Mouse (Mus musculus): ENCODE measurements around the gene Pdlim4. TPM values are rescaled to one million over a fixed set of nuclear protein-coding genes. Genes with fewer than 3 reads are reported as not detected.

Pdlim4 gene
- polyA plus RNA-seq, 1 experiment from 2014 or later, result 205 TPM

DNA sequence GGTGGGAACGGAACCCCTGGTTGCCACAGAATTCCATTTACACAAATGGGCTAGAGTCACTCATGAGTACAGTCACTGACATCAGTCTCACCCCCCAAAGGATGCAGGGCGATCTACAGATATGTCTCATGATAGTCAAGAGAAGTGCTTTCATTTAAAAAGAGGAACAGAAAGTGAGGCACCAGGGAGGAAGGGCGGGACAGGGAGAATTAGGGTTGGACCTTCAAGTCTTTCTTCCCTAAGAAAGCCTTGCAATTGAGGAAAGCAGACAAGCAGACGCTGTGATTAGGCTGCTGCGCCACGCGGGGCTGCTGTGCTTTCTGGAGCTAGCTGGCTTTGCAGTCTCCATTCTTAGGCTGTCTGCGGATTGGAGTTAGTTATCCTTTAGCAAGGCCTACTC, 22.9 kb upstream of the Pdlim4 start:
- Histone ChIP-seq H3K27ac (no peak overlapping the region), H3K36me3 (no peaks in the 10 kb centered on the region), H3K4me3 (replicated peaks) (no peak overlapping the region), H3K4me2 (no peak overlapping the region), H3K27me3 (no peaks in the 10 kb centered on the region), H3K4me1 (replicated peaks) (peaks cover 7% of the 10 kb centered on the region), H3K9me3 (no peaks in the 10 kb centered on the region), H3K9ac (replicated peaks) (no peak overlapping the region)
- no peak for ATAC-seq (ENCODE audit: insufficient number of reproducible peaks, insufficient read depth, low FRiP score, low TSS enrichment, low read depth)
- WGBS, result 55% methylated on average over 8 of the region's 8 CpGs

DNA sequence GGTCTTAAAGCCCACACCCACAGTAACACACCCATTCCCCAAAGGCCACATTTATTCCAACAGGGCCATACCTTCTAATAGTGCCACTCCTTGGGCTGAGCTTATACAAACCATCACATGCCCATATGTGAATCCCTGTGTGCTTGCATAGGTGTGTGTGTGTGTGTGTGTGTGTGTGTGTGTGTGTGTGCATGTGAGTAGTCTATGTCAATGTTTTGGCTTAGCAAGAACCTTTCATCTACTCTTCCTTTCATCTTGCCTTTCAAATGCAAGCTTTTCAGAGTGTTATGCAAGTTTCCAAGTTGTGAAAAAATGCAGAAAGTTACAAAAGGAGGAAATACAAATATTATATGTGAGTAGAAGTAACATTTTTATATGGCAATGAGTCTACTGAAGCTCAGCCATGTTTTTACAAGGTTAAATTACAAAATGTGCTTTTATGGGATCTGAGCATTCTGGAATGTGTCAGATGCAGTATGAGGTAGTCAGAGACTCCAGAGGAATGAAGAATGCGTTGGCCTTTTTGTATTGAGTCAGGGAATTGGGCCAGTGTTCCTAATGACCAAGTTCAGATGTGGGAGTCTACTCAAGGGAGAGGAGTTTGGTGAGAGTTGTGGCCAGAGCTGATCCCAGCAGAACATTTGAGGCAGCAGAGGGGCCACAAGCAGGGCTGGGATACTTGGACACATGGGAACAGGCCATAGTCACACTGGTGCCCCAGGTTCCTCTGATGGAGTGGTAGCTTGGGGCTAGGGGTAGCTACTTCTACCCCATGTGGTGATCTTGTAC, 21.5 kb upstream of the Pdlim4 start:
- Histone ChIP-seq H3K9ac (replicated peaks) (no peak overlapping the region), H3K9me3 (no peaks in the 10 kb centered on the region), H3K4me1 (replicated peaks) (peaks cover 7% of the 10 kb centered on the region), H3K4me3 (replicated peaks) (no peak overlapping the region), H3K27ac (no peak overlapping the region), H3K4me2 (no peak overlapping the region), H3K27me3 (no peaks in the 10 kb centered on the region), H3K36me3 (no peaks in the 10 kb centered on the region)
- WGBS, result 83% methylated on average over 1 of the region's 1 CpGs
- no peak for ATAC-seq (ENCODE audit: insufficient number of reproducible peaks, insufficient read depth, low FRiP score, low TSS enrichment, low read depth)

DNA sequence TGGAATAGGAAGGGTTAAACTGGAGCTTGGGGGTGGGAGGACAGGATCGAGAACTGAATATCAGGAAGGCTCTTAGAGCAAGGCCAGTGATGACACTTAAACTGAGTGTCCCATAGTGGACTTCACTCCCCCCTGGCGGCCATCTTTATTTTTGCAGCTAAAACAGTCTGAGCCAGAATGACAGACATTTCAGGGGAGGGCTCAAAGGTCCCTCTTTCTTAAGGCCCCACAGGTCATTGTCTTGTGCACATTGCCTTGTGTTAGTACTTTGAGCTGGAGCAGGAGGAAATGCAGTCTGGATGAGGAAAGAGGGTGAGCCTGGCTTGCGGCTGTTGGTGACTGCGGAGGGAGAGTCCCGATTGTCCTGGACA, 20.1 kb upstream of the Pdlim4 start:
- 49% methylated on average over 5 of the region's 5 CpGs for WGBS
- no peak for ATAC-seq (ENCODE audit: insufficient number of reproducible peaks, insufficient read depth, low FRiP score, low TSS enrichment, low read depth)
- H3K27ac ChIP-seq, result no peak overlapping the region
- no peak overlapping the region for H3K4me2 ChIP-seq
- H3K27me3 ChIP-seq, result no peaks in the 10 kb centered on the region
- no peaks in the 10 kb centered on the region for H3K9me3 ChIP-seq
- H3K4me1 ChIP-seq (replicated peaks), result peaks cover 7% of the 10 kb centered on the region
- H3K4me3 ChIP-seq (replicated peaks), result no peak overlapping the region
- no peaks in the 10 kb centered on the region for H3K36me3 ChIP-seq
- H3K9ac ChIP-seq (replicated peaks), result no peak overlapping the region

DNA sequence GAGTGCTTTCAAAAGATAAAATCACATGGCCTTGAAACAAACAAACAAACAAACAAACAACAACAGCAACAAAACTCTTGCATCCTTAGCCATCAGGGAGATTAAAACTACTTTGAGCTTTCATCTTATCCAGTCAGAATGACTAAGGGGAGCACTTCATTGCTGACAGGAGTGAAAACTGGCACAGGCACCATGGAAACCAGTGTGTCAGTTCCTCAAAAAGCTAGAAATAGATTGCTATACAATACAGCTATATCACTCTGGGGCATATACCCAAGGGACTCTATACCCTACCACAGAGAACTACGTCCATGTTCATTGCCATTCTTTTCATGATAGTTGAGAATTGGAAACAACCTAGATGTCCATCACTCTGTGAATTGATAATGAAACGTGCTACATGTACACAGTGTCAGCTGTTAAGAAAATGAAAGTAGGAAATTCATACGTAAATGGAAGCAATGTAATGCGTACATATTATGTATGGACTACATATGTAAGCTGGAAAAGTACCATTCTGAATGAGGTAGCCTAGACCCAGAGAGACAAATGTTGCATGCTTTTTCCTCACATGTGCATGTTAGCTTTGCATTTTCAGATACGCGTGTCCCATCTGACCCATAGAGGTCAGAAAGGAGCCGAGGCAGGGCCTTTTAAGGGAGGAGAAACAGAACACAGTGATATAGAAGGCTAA, 19.6 kb upstream of the Pdlim4 start:
- no peaks in the 10 kb centered on the region for H3K36me3 ChIP-seq
- no peaks in the 10 kb centered on the region for H3K27me3 ChIP-seq
- H3K9me3 ChIP-seq, result no peaks in the 10 kb centered on the region
- H3K27ac ChIP-seq, result no peak overlapping the region
- ATAC-seq (ENCODE audit: insufficient number of reproducible peaks, insufficient read depth, low FRiP score, low TSS enrichment, low read depth), result no peak
- peaks cover 7% of the 10 kb centered on the region for H3K4me1 ChIP-seq (replicated peaks)
- H3K4me3 ChIP-seq (replicated peaks), result no peak overlapping the region
- no peak overlapping the region for H3K9ac ChIP-seq (replicated peaks)
- H3K4me2 ChIP-seq, result no peak overlapping the region
- 82% methylated on average over 7 of the region's 7 CpGs for WGBS

DNA sequence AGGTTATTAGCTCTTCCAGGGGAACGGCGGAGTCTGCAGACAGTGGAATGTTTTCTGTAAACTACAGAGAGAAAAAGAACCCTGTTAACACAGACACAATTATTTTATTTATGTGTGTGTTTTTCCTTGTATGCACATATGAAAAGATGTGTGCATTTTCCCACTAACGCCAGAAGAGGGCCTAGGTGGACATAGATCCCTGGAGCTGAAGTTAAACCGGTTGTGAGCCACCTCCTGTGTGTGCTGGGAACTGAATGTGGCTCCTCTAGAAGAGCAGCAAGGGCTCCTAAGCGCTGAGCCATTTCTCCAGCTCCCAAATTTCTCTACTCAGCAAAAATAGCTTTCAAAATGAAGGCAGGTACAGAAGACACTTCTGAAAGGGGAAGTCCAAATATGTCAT, 17.0 kb upstream of the Pdlim4 start:
- Histone ChIP-seq H3K36me3 (no peaks in the 10 kb centered on the region), H3K27me3 (no peaks in the 10 kb centered on the region), H3K4me3 (replicated peaks) (no peak overlapping the region), H3K4me2 (no peak overlapping the region), H3K4me1 (replicated peaks) (no peaks in the 10 kb centered on the region; the same call in 1 of the 2 replicates), H3K9me3 (no peaks in the 10 kb centered on the region), H3K9ac (replicated peaks) (no peak overlapping the region), H3K27ac (no peak overlapping the region)
- 68% methylated on average over 5 of the region's 5 CpGs for WGBS
- no peak for ATAC-seq (ENCODE audit: insufficient number of reproducible peaks, insufficient read depth, low FRiP score, low TSS enrichment, low read depth)

DNA sequence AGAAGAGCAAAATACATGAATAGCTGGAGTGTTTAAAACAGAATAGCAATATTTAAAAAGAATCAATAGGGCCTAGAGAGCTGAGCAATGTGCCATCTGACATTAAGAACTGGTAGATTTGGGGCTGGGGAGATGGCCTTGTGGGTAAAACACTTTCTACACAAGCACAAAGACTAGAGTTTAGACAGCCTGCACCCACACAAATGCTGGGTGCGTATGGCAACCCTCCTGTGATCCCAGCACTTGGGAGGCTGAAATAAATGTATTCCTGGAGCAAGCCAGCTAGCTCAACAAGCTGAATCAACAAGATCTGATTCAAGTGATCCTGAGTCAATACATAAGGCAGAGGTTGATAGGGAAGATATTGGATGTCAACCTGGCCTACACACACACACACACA, 16.2 kb upstream of the Pdlim4 start:
- 91% methylated on average over 1 of the region's 1 CpGs for WGBS
- Histone ChIP-seq H3K4me1 (replicated peaks) (peaks cover 5% of the 10 kb centered on the region), H3K4me3 (replicated peaks) (no peak overlapping the region), H3K27me3 (no peaks in the 10 kb centered on the region), H3K9ac (replicated peaks) (no peak overlapping the region), H3K9me3 (no peaks in the 10 kb centered on the region), H3K27ac (no peak overlapping the region), H3K4me2 (no peak overlapping the region), H3K36me3 (no peaks in the 10 kb centered on the region)
- no peak for ATAC-seq (ENCODE audit: insufficient number of reproducible peaks, insufficient read depth, low FRiP score, low TSS enrichment, low read depth)

DNA sequence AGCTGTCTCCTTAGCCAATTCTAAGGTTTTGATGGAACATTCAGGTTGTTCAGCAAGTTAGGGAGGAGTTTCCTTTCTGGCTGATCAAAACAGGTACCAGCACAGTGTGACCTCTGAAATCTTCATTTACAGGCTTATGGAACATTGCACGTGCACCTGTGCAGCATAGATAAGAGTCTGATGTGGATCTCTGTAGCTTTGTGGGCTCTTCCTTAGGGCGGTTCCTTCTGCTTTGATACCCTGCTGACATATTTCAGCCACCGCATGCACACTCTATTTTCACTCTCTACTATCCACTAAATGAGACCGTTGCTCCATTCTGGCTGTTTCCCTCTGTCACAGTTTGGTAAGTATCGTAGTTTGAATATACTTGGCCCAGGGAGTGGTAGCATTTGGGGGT, 13.9 kb upstream of the Pdlim4 start:
- Histone ChIP-seq H3K27me3 (no peaks in the 10 kb centered on the region), H3K4me1 (replicated peaks) (peaks cover 5% of the 10 kb centered on the region), H3K4me2 (no peak overlapping the region), H3K27ac (no peak overlapping the region), H3K36me3 (no peaks in the 10 kb centered on the region), H3K9me3 (no peaks in the 10 kb centered on the region), H3K9ac (replicated peaks) (no peak overlapping the region), H3K4me3 (replicated peaks) (no peak overlapping the region)
- WGBS, result 93% methylated on average over 5 of the region's 5 CpGs
- ATAC-seq (ENCODE audit: insufficient number of reproducible peaks, insufficient read depth, low FRiP score, low TSS enrichment, low read depth), result no peak

DNA sequence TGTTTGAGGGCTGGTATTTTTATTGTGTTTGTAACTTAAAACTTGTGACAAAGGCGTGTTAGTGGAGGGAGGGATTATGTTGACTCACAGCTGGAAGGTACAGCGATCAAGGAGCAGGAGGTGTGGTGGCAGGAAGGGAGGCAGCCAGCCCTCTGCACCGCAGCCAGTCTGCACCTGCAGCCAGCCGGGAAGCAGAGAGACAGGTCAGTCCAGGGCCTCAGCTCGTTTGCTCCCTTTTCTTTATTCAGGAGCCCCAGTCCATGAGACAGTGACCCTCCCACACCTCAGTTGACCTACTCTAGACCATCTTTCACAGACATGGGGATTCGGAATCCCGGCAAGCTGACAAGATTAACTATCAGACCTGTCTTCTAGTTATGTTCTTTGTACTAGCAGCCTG, 11.6 kb upstream of the Pdlim4 start:
- Histone ChIP-seq H3K4me2 (no peak overlapping the region), H3K27me3 (no peaks in the 10 kb centered on the region), H3K36me3 (no peaks in the 10 kb centered on the region), H3K27ac (no peak overlapping the region), H3K9me3 (no peaks in the 10 kb centered on the region), H3K4me1 (replicated peaks) (peaks cover 5% of the 10 kb centered on the region), H3K9ac (replicated peaks) (no peak overlapping the region), H3K4me3 (replicated peaks) (no peak overlapping the region)
- WGBS, result 31% methylated on average over 7 of the region's 7 CpGs
- no peak for ATAC-seq (ENCODE audit: insufficient number of reproducible peaks, insufficient read depth, low FRiP score, low TSS enrichment, low read depth)

DNA sequence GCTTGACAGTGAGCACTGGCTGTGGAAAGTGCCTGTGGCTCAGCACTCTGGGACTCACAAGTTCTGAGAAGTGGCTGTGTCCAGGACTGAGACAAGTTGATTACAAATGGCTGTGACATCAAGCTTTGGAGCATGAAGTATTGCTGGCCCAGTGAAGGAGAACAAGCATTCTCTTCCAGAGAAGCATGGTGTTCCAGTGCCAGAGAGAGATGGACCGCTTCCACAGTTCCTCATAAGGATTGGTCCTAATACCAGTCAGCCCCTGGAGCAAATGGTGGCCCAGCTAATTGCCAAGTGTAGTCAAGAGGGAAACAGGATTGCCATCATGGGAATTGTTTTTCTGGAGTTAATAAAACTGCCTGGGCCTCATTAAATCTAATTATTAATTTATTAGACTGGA, 7.3 kb upstream of the Pdlim4 start:
- no peak overlapping the region for H3K4me3 ChIP-seq (replicated peaks)
- H3K9ac ChIP-seq (replicated peaks), result no peak overlapping the region
- no peaks in the 10 kb centered on the region for H3K27me3 ChIP-seq
- H3K27ac ChIP-seq, result no peak overlapping the region
- peaks cover 19% of the 10 kb centered on the region for H3K4me1 ChIP-seq (replicated peaks)
- H3K4me2 ChIP-seq, result no peak overlapping the region
- WGBS, result 63% methylated on average over 1 of the region's 1 CpGs
- no peak for ATAC-seq (ENCODE audit: insufficient number of reproducible peaks, insufficient read depth, low FRiP score, low TSS enrichment, low read depth)
- no peaks in the 10 kb centered on the region for H3K9me3 ChIP-seq
- H3K36me3 ChIP-seq, result no peaks in the 10 kb centered on the region

DNA sequence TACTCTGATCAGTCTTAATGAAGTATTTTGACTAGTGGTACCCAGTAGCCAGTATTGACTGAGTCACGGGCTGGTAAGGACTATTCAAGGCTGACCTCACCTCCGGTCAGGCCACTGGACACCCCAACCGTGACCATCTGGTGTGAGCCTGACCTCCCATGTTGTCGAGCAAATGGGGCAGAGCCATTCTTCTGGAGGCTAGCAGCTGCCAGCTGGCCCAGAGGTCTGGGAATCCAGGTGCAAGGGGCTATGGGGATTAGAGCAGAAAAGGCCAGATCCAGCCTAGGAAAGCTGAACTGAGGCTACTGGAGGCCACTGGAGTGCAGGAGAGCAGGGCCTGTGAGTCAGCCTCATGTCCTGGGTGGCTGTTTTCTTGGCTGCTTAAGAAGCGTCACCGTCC, 6.5 kb upstream of the Pdlim4 start:
- no peak overlapping the region for H3K27ac ChIP-seq
- peaks cover 15% of the 10 kb centered on the region for H3K4me1 ChIP-seq (replicated peaks)
- H3K4me3 ChIP-seq (replicated peaks), result no peak overlapping the region
- H3K4me2 ChIP-seq, result no peak overlapping the region
- WGBS, result 69% methylated on average over 6 of the region's 6 CpGs
- no peaks in the 10 kb centered on the region for H3K9me3 ChIP-seq
- ATAC-seq (ENCODE audit: insufficient number of reproducible peaks, insufficient read depth, low FRiP score, low TSS enrichment, low read depth), result no peak
- H3K9ac ChIP-seq (replicated peaks), result no peak overlapping the region
- no peaks in the 10 kb centered on the region for H3K36me3 ChIP-seq
- H3K27me3 ChIP-seq, result no peaks in the 10 kb centered on the region

DNA sequence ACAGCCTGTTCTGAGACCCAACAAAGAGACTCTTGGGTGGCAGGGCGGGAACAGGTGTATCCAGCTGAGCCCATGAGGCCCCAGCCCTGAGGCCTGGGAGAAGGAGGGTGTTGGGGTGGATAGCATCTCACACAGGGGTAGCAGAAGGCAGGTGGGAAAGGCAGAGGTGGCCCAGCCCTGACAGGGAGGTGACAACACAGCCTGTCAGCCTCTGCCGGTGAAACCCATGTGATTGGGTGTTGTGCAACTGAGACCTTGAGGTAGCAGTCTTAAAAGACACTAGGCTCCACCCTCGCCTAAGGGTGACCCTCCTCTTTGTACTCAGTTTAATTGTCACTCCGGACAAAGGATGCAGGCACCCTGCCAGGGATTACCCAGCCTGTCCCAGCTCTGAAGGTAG, 4.5 kb upstream of the Pdlim4 start:
- Histone ChIP-seq H3K36me3 (no peaks in the 10 kb centered on the region), H3K4me2 (no peak overlapping the region), H3K9me3 (no peaks in the 10 kb centered on the region), H3K27me3 (no peaks in the 10 kb centered on the region), H3K9ac (replicated peaks) (no peak overlapping the region), H3K4me1 (replicated peaks) (peaks cover 23% of the 10 kb centered on the region), H3K4me3 (replicated peaks) (no peak overlapping the region), H3K27ac (no peak overlapping the region)
- no peak for ATAC-seq (ENCODE audit: insufficient number of reproducible peaks, insufficient read depth, low FRiP score, low TSS enrichment, low read depth)
- 48% methylated on average over 4 of the region's 4 CpGs for WGBS
